Mouse (Mus musculus): Measurements from ENCODE around the gene Tmprss6. TPM values are rescaled to one million over a fixed set of nuclear protein-coding genes. Genes with fewer than 3 reads are reported as not detected.
A peak's percentile ranks its signal among the peaks of the same experiment; 100 is the strongest.

The Tmprss6 gene
- 0.11 and 0.14 TPM in 2 replicates for polyA plus RNA-seq (2012; rRNA removed)

DNA sequence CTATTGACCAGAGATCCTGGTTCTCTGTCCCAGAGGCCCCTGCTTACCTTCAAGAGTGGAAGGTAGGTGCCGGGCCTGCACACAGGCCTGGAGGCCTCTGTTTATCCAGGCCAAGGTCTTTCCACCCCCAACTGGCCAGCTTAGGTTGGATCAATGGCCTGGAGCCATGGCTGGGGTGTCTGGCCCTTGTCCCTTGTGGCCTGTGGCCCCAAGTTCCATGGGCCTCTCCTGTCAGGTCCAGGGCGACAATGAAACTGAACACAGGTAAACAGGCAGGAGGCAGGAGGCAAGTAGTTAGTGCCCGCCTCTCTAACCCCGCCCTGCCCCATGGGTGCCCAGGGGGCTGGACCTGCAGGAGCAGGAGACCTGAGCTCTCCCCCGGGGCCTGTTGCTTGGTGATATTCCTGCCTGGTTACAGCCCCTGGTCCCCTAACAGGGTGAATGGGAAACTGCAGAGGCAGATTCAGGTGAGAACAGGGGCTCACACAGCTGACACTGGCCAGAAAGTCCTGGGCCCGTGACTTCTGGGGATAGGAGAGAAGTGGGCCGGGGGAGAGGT lies at the start of gene Tmprss6:
Gene Tmprss6, minus strand, starts transcription at position 256 of the 559 bp plus-strand sequence.
- TF ChIP-seq CTCF (IDR thresholded peaks at IDR 0.05; ENCODE audit: extremely low read depth, insufficient read length, insufficient replicate concordance, low read depth, low read length) (no peak), POLR2A (IDR thresholded peaks at IDR 0.05; ENCODE audit: low read depth, low read length) (no peak)
- no peaks in the 10 kb centered on the region for H3K4me1 ChIP-seq (ENCODE audit: control insufficient read depth, insufficient read depth, insufficient read length, low read length)
- WGBS = 74% methylated on average over 7 of the region's 7 CpGs
- H3K27ac ChIP-seq (ENCODE audit: insufficient read depth, low read depth, low read length) = no peak within 1 kb of the TSS
- H3K4me3 ChIP-seq (ENCODE audit: low read depth, low read length) = no peak within 1 kb of the TSS
- H3K36me3 ChIP-seq (ENCODE audit: control insufficient read depth, insufficient read depth, low read length) = no peaks in the 10 kb centered on the region
- no peaks in the 10 kb centered on the region for H3K27me3 ChIP-seq (ENCODE audit: control insufficient read depth, insufficient read depth, low read length)

DNA sequence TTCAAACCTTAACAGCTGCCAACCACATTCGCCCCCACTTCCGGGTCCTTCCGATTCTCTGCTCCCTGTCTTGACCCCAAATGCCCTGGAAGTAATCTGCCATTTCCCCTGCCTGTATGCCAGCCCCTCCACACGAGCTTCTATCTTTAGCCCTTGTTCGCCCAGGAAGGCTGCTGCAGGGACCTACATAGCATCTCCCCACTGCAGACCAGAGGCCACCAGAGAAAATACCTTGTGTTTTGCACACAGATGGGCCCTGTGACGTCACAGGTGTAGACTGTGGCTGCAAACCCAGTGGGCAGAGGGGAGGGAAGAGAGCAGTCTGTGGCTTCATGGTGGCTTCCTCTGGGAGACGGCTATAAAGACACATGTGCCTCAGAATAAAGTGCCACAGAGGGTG lies 49.8 kb upstream of the Tmprss6 start:
- Histone ChIP-seq H3K27ac (ENCODE audit: insufficient read depth, low read depth, low read length) (no peak overlapping the region), H3K4me1 (ENCODE audit: control insufficient read depth, insufficient read depth, insufficient read length, low read length) (peaks cover 8% of the 10 kb centered on the region), H3K36me3 (ENCODE audit: control insufficient read depth, insufficient read depth, low read length) (no peaks in the 10 kb centered on the region), H3K4me3 (ENCODE audit: low read depth, low read length) (no peak overlapping the region), H3K27me3 (ENCODE audit: control insufficient read depth, insufficient read depth, low read length) (no peaks in the 10 kb centered on the region)
- TF ChIP-seq CTCF (IDR thresholded peaks at IDR 0.05; ENCODE audit: extremely low read depth, insufficient read length, insufficient replicate concordance, low read depth, low read length) = no peak
- no peak for TF ChIP-seq POLR2A (IDR thresholded peaks at IDR 0.05; ENCODE audit: low read depth, low read length)
- WGBS = 65% methylated on average over 7 of the region's 7 CpGs

DNA sequence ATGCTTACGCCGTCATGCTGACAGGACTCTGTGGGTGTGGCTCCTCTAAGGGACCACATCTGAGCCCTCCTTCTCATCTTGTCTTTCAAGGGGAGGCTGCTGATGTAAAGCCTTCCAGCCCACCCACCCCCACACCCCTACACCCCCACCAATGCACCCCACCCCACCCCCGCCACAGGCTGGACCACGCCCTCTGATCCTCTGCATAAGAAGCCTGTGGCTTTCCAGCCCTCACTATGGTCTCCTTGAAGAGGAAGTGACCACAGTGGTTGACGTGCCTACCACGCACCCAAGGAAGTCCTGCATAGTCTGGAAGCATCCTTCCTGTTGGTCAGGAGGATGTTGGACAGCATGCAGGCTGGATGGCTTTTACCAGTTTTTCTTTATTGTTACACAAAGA lies 47.3 kb upstream of the Tmprss6 start:
- H3K27me3 ChIP-seq (ENCODE audit: control insufficient read depth, insufficient read depth, low read length) = no peaks in the 10 kb centered on the region
- TF ChIP-seq POLR2A (IDR thresholded peaks at IDR 0.05; ENCODE audit: low read depth, low read length) (no peak), CTCF (IDR thresholded peaks at IDR 0.05; ENCODE audit: extremely low read depth, insufficient read length, insufficient replicate concordance, low read depth, low read length) (no peak)
- no peaks in the 10 kb centered on the region for H3K36me3 ChIP-seq (ENCODE audit: control insufficient read depth, insufficient read depth, low read length)
- H3K4me3 ChIP-seq (ENCODE audit: low read depth, low read length) = no peak overlapping the region
- WGBS = 63% methylated on average over 6 of the region's 6 CpGs
- H3K27ac ChIP-seq (ENCODE audit: insufficient read depth, low read depth, low read length) = no peak overlapping the region
- peaks cover 14% of the 10 kb centered on the region for H3K4me1 ChIP-seq (ENCODE audit: control insufficient read depth, insufficient read depth, insufficient read length, low read length)

DNA sequence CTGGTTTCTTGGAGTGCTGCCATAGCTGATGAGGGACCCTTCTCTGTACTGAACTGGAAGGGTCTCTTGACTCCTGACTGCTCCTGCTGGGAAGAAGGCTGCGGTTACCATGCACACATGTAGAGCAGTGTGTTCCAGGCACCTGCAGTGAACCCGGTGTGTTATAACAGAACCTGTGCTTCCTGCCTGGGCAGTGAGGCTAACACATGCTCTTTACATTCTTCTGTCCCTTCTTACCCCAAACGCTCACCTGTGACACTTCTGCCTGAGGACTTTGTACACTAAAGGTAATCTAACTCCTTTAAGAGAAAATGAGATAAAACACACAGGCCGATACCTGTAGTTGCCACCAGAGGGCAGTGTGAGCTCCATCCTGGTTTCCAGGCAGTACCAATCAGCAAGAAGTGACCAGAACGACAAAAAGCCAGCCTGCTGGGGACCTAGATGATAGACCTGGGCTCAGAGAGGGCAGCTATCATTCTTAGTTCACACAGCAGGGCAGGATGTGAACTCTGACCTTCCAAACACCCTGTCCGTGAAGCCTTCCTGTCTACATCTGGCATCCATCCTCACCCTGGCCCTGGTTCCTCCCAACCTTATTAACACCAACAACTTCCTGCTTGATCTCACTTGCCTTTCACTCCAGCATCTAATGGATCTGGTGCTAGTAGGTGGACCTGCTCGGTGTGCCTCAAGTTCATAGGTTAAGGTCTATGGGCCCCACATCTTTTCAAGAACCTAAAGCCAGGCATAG lies 46.1 kb upstream of the Tmprss6 start:
- TF ChIP-seq CTCF (IDR thresholded peaks at IDR 0.05; ENCODE audit: extremely low read depth, insufficient read length, insufficient replicate concordance, low read depth, low read length) = peak; percentile 81; the same call in 1 of the 2 replicates
- no peak for TF ChIP-seq POLR2A (IDR thresholded peaks at IDR 0.05; ENCODE audit: low read depth, low read length)
- no peaks in the 10 kb centered on the region for H3K36me3 ChIP-seq (ENCODE audit: control insufficient read depth, insufficient read depth, low read length)
- no peaks in the 10 kb centered on the region for H3K27me3 ChIP-seq (ENCODE audit: control insufficient read depth, insufficient read depth, low read length)
- H3K4me1 ChIP-seq (ENCODE audit: control insufficient read depth, insufficient read depth, insufficient read length, low read length) = peaks cover 7% of the 10 kb centered on the region; the same call in 1 of the 2 replicates
- 16% methylated on average over 7 of the region's 7 CpGs for WGBS
- H3K4me3 ChIP-seq (ENCODE audit: low read depth, low read length) = no peak overlapping the region
- no peak overlapping the region for H3K27ac ChIP-seq (ENCODE audit: insufficient read depth, low read depth, low read length)

DNA sequence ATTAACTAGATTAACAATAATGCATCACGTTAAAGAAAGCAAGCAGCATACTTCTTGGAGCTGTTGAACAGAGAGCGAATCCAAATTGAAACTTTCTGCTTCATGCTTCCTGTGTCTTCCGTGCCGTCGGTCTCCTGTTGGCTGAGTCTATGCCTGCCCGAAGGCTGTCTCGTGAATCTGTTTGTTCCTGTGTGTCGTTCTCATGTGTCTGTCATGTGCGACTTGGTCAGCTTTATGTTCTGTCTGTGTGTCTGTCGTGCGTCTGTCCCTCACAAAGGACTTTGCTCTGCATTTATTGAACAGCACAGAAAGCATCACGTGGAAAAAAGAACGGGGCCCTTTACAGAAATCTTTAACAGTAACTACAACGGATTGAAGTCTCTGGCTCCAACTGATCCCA lies 44.6 kb upstream of the Tmprss6 start:
- WGBS = 45% methylated on average over 14 of the region's 14 CpGs
- H3K27me3 ChIP-seq (ENCODE audit: control insufficient read depth, insufficient read depth, low read length) = no peaks in the 10 kb centered on the region
- no peaks in the 10 kb centered on the region for H3K36me3 ChIP-seq (ENCODE audit: control insufficient read depth, insufficient read depth, low read length)
- peaks cover 7% of the 10 kb centered on the region; the same call in 1 of the 2 replicates for H3K4me1 ChIP-seq (ENCODE audit: control insufficient read depth, insufficient read depth, insufficient read length, low read length)
- H3K4me3 ChIP-seq (ENCODE audit: low read depth, low read length) = no peak overlapping the region
- TF ChIP-seq CTCF (IDR thresholded peaks at IDR 0.05; ENCODE audit: extremely low read depth, insufficient read length, insufficient replicate concordance, low read depth, low read length) = no peak
- no peak for TF ChIP-seq POLR2A (IDR thresholded peaks at IDR 0.05; ENCODE audit: low read depth, low read length)
- H3K27ac ChIP-seq (ENCODE audit: insufficient read depth, low read depth, low read length) = no peak overlapping the region

DNA sequence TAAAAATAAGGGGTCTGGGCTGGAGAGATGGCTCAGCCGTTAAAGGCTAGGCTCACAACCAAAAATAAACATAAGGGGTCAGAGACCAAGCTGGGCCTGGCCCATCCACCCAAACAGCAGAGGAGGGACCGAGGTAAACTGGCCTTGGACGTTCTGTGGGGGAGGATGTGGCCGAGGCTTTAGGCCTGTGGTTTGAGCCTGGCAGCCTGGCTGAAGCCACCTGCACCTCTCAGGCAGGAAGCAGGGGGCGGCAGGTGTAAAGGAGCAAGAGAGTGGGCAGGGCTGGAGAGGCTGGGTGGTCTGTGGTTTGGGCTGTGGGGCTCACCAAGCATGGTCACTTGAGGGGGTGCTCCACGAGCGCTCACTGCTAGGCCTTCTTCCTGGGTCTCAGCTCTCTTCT lies 43.5 kb upstream of the Tmprss6 start:
- 82% methylated on average over 7 of the region's 7 CpGs for WGBS
- Histone ChIP-seq H3K27ac (ENCODE audit: insufficient read depth, low read depth, low read length) (0 out of 2 replicates have a peak overlapping the region, but pooled peaks have one; percentile 6), H3K36me3 (ENCODE audit: control insufficient read depth, insufficient read depth, low read length) (no peaks in the 10 kb centered on the region), H3K4me3 (ENCODE audit: low read depth, low read length) (no peak overlapping the region), H3K4me1 (ENCODE audit: control insufficient read depth, insufficient read depth, insufficient read length, low read length) (peaks cover 7% of the 10 kb centered on the region; the same call in 1 of the 2 replicates), H3K27me3 (ENCODE audit: control insufficient read depth, insufficient read depth, low read length) (no peaks in the 10 kb centered on the region)
- TF ChIP-seq CTCF (IDR thresholded peaks at IDR 0.05; ENCODE audit: extremely low read depth, insufficient read length, insufficient replicate concordance, low read depth, low read length) = no peak

DNA sequence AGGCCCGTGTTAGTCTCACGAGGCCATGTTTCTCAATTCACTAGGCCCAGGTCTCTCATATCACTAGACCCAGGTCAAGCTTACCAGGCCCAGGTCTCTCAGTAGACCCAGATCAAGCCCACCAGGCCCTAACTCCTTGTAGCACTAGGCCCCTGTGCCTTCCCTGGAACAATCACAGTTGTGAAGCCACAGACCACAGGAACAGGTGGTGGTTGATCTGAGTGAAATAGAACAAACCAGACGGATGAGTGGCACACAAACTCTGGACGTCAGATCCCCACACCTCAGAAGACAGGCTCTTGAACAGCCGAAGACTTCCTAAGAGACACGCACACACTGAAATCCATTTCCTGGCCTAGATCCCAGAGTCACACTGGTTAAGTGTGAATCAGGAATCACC lies 42.3 kb upstream of the Tmprss6 start:
- Histone ChIP-seq H3K27ac (ENCODE audit: insufficient read depth, low read depth, low read length) (peak overlapping the region; percentile 12), H3K4me3 (ENCODE audit: low read depth, low read length) (no peak overlapping the region), H3K27me3 (ENCODE audit: control insufficient read depth, insufficient read depth, low read length) (no peaks in the 10 kb centered on the region), H3K36me3 (ENCODE audit: control insufficient read depth, insufficient read depth, low read length) (no peaks in the 10 kb centered on the region), H3K4me1 (ENCODE audit: control insufficient read depth, insufficient read depth, insufficient read length, low read length) (peaks cover 7% of the 10 kb centered on the region; the same call in 1 of the 2 replicates)
- TF ChIP-seq POLR2A (IDR thresholded peaks at IDR 0.05; ENCODE audit: low read depth, low read length) = no peak
- WGBS = 82% methylated on average over 6 of the region's 6 CpGs

Measured in small intestine, adult 2 months (tissue).